Mouse (Mus musculus): Measurements from ENCODE around the gene Pom121l2.

DNA sequence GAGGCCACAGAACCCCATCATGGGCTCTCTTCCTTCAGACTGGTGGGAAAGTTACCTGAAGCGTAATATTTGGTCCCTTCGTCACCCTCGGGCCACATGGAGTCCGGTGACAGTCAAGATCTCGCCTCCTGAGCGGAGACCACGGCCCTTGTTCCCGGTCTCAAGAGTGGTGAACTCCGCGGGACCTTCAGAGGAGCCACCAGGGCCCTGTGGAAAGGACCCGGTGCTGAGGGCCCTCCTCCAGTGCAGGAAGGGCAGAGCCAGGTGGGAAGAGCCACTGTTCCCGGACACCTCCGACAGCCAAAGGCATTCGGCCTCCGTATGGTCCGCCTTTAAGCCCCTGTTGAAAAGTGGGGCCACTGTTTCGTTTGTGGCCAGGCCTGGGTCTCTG lies 804 bp downstream of the Pom121l2 start:
- TF ChIP-seq CTCF (IDR thresholded peaks at IDR 0.05; ENCODE audit: low read depth) (no peak), EP300 (optimal IDR thresholded peaks at IDR 0.05) (no peak)

All from stomach, postnatal 0 days (tissue).